Mouse (Mus musculus) lung, adult 2 months (tissue): Measurements from ENCODE around the gene Gpr182. TPM values are rescaled to one million over a fixed set of nuclear protein-coding genes. Genes with fewer than 3 reads are reported as not detected.

Experiments used
- DNase-seq: peaks from one replicate; pipeline ENCODE4 v3.0.0; 2022
- H3K4me1 ChIP-seq: fragments of 200-500 bp; 2 replicates; pipeline ENCODE4 v1.6.1; 2011; ENCODE audit warnings: low read length; ENCODE audit not compliant: control insufficient read depth, insufficient read depth
- H3K4me3 ChIP-seq: fragments of 200-500 bp; replicated peaks from 2 replicates; pipeline ENCODE3; 2011; ENCODE audit warnings: low read depth, mild to moderate bottlenecking, control low read depth, low read length; ENCODE audit errors: extremely low read depth
- CTCF ChIP-seq: fragments of 200-500 bp; IDR thresholded peaks from 2 replicates; pipeline ENCODE4 v1.5.1; 2011; ENCODE audit warnings: mild to moderate bottlenecking, low read length, control low read depth; ENCODE audit not compliant: insufficient read depth
- POLR2A ChIP-seq: fragments of 200-500 bp; IDR thresholded peaks from 2 replicates; pipeline ENCODE4 v1.6.1; 2011; ENCODE audit warnings: low read depth, mild to moderate bottlenecking, control low read depth, low read length, borderline replicate concordance; ENCODE audit errors: extremely low read depth
- WGBS: fragments of 180-500 bp; shearing (Covaris S2); methylation state at CpG from one replicate; pipeline ENCODE4 v1.1.7; 2018; 5-methylcytosine and 5-hydroxymethylcytosine counted together
- polyA plus RNA-seq: library from polyadenylated mRNA; depleted of rRNA; stranded (reverse); fragments of >200 nt; gene quantifications from 2 replicates; pipeline ENCODE4 v1.2.3, GENCODE M21; 2012

The Gpr182 gene
- polyA plus RNA-seq, 1 experiment = 31.1 TPM

GRCm38 (mm10) chr10:127725136-127725535, 26.4 kb downstream of the Gpr182 start:
- 73% methylated on average over 4 of the region's 4 CpGs for WGBS
- TF ChIP-seq POLR2A (no peak), CTCF (no peak)
- no peaks in the 10 kb centered on the region for H3K4me1 ChIP-seq

GRCm38 (mm10) chr10:127724178-127724577, 27.4 kb downstream of the Gpr182 start, which contains the start of gene Tac2:
TSS of gene Tac2 (plus strand) at chr10:127724478.
- WGBS = 78% methylated on average over 3 of the region's 3 CpGs
- H3K4me3 ChIP-seq = no peak within 1 kb of the TSS
- TF ChIP-seq POLR2A (no peak), CTCF (no peak)

More at GRCm38 (mm10) chr10:127725136-127725535, 26.4 kb downstream of the Gpr182 start:
- DNase-seq = no peak
- H3K4me3 ChIP-seq = no peak overlapping the region

GRCm38 (mm10) chr10:127721671-127722418, 29.7 kb downstream of the Gpr182 start:
- WGBS = 33% methylated on average over 20 of the region's 20 CpGs
- no peak for DNase-seq

More at GRCm38 (mm10) chr10:127724178-127724577, 27.4 kb downstream of the Gpr182 start, which contains the start of gene Tac2:
- H3K4me1 ChIP-seq = no peaks in the 10 kb centered on the region
- DNase-seq = no peak

GRCm38 (mm10) chr10:127712736-127713135, 38.8 kb downstream of the Gpr182 start:
- no peak overlapping the region for H3K4me3 ChIP-seq
- H3K4me1 ChIP-seq = no peaks in the 10 kb centered on the region
- 73% methylated on average over 6 of the region's 6 CpGs for WGBS
- no peak for TF ChIP-seq CTCF
- TF ChIP-seq POLR2A = no peak
- no peak for DNase-seq

More at GRCm38 (mm10) chr10:127721671-127722418, 29.7 kb downstream of the Gpr182 start:
- Histone ChIP-seq H3K4me3 (no peak overlapping the region), H3K4me1 (no peaks in the 10 kb centered on the region)
- no peak for TF ChIP-seq POLR2A
- TF ChIP-seq CTCF = no peak

GRCm38 (mm10) chr10:127710331-127710730, 41.2 kb downstream of the Gpr182 start:
- Histone ChIP-seq H3K4me3 (no peak overlapping the region), H3K4me1 (no peaks in the 10 kb centered on the region)
- TF ChIP-seq CTCF = no peak
- no peak for TF ChIP-seq POLR2A
- WGBS = 73% methylated on average over 13 of the region's 13 CpGs
- DNase-seq = no peak

- no peak for TF ChIP-seq CTCF
- DNase-seq = no peak
- WGBS = 81% methylated on average over 3 of the region's 3 CpGs
- Histone ChIP-seq H3K4me3 (no peak overlapping the region), H3K4me1 (no peaks in the 10 kb centered on the region)
Observed at GRCm38 (mm10) chr10:127708850-127709370, 42.6 kb downstream of the Gpr182 start.

- 52% methylated on average over 7 of the region's 7 CpGs for WGBS
- Histone ChIP-seq H3K4me1 (no peaks in the 10 kb centered on the region), H3K4me3 (no peak overlapping the region)
- TF ChIP-seq POLR2A = no peak
- no peak for TF ChIP-seq CTCF
- no peak for DNase-seq
Observed at GRCm38 (mm10) chr10:127707721-127708120, 43.8 kb downstream of the Gpr182 start.

- 89% methylated on average over 4 of the region's 4 CpGs for WGBS
- Histone ChIP-seq H3K4me3 (no peak overlapping the region), H3K4me1 (no peaks in the 10 kb centered on the region)
- no peak for DNase-seq
- no peak for TF ChIP-seq CTCF
Observed at GRCm38 (mm10) chr10:127705783-127706182, 45.7 kb downstream of the Gpr182 start.

- Histone ChIP-seq H3K4me3 (no peak within 1 kb of the TSS), H3K4me1 (no peaks in the 10 kb centered on the region)
- DNase-seq = no peak
- TF ChIP-seq CTCF = no peak
- no peak for TF ChIP-seq POLR2A
- WGBS = 54% methylated on average over 2 of the region's 2 CpGs
Observed at GRCm38 (mm10) chr10:127704766-127705220, 46.7 kb downstream of the Gpr182 start, which contains the start of gene Myo1a. TSS of gene Myo1a (plus strand) at chr10:127705170.

- no peak for DNase-seq
- WGBS = 35% methylated on average over 2 of the region's 2 CpGs
- TF ChIP-seq POLR2A = no peak
- no peak for TF ChIP-seq CTCF
- H3K4me3 ChIP-seq = no peak overlapping the region
- no peaks in the 10 kb centered on the region for H3K4me1 ChIP-seq
Observed at GRCm38 (mm10) chr10:127704293-127704692, 47.2 kb downstream of the Gpr182 start.
